In the genomic region with DNA sequence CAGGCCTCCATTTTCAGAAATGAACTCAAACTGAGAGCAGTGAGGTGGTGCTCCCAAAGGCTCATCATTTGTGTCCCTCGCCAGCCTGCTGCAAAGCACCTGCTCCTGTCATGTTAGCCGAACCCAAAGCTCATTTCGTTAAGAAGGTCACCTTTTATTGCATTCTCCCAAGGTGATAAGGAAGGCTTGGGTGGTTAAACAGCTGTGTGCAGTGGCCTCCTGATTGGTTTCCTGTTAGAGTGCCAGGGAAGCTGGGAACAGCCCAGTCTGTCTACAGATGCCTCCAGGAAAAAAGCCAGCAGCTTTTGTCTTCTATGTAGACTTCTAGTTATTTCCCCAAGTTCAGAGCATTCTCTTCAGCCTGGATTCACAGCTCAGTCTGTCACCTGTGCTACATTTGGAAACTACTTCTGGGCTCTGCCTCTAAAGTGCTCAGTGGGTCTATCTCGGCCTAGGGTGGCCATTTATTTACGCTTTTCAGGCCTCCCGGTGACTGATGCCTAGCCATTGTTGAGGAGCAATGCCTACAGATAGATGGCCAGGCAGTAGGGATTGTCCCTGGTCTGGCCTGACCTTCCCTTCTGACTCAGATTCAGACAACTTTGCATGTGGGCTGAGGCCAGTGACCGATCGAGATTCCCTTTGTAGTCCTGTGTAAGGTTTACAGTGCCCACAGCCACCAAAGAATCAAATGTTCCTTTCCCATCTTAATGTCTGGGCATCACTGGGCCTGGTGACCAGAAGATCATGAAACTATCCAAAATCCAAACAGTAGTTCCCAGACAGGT, we compare ENCODE assay signal across 19 mouse cellular contexts.
"Had no signal": no experiment of that assay in that cellular context is flagged by ENCODE, and none has a peak within 500 bp of the region (broad histone marks: within the 10 kb centered on the region; RNA-seq: fewer than 3 reads in every experiment).

No protein-coding gene starts in this region.

- H3K4me3 ChIP-seq: kidney, embryonic 15.5 days; limb, embryonic 12.5 days; limb, embryonic 15.5 days; midbrain, embryonic 12.5 days; midbrain, embryonic 15.5 days; neural tube, embryonic 12.5 days; neural tube, embryonic 15.5 days had no signal

- DNase-seq: kidney, adult 8-10 months; kidney, postnatal 10 days; kidney, postnatal 4 days; left cerebral cortex, postnatal 4 days; liver, postnatal 0 days; lung, embryonic 14.5 days; right cerebral cortex, postnatal 25 days; thymus, postnatal 25 days had no signal

- H3K9ac ChIP-seq: kidney, embryonic 15.5 days; limb, embryonic 12.5 days; limb, embryonic 15.5 days; liver, embryonic 14.5 days; liver, postnatal 0 days; lung, embryonic 14.5 days; midbrain, embryonic 12.5 days; midbrain, embryonic 15.5 days; neural tube, embryonic 12.5 days; neural tube, embryonic 15.5 days had no signal

- ATAC-seq: liver, postnatal 0 days; lung, postnatal 0 days; midbrain, embryonic 15.5 days had no signal

- H3K9me3 ChIP-seq: kidney, embryonic 15.5 days; limb, embryonic 12.5 days; limb, embryonic 15.5 days; midbrain, embryonic 12.5 days; midbrain, embryonic 15.5 days; neural tube, embryonic 12.5 days; neural tube, embryonic 15.5 days had no signal

- H3K27ac ChIP-seq: kidney, embryonic 15.5 days; limb, embryonic 15.5 days; liver, embryonic 14.5 days; macrophage; midbrain, embryonic 12.5 days; midbrain, embryonic 15.5 days; neural tube, embryonic 12.5 days; neural tube, embryonic 15.5 days had no signal

- H3K36me3 ChIP-seq: limb, embryonic 15.5 days; midbrain, embryonic 12.5 days; midbrain, embryonic 15.5 days; neural tube, embryonic 12.5 days; neural tube, embryonic 15.5 days had no signal

- H3K4me2 ChIP-seq: kidney, embryonic 15.5 days; limb, embryonic 12.5 days; limb, embryonic 15.5 days; liver, embryonic 11.5 days; lung, embryonic 14.5 days; midbrain, embryonic 12.5 days; midbrain, embryonic 15.5 days; neural tube, embryonic 12.5 days; neural tube, embryonic 15.5 days had no signal
